Mouse (Mus musculus) left cerebral cortex, adult 9 months (tissue): ENCODE measurements around the gene Ubl4a.
"Not testable (repeated sequence)": the region's sequence is repeated elsewhere in the genome, so short reads cannot be mapped to it uniquely, and the experiment has no call there.

Experiments
- DNase-seq, 2 experiments: peaks; one replicate each; pipeline ENCODE4 v3.0.0; 2022; ENCODE audit warnings: low spot score in 2 of 2

Ubl4a gene

GRCm38 (mm10) chrX:74372888-74373549 is at the start of gene Ubl4a, which contains the start of gene Slc10a3:
TSS of gene Ubl4a (minus strand) at chrX:74373218.
TSS of gene Slc10a3 (minus strand) at chrX:74373349.
- DNase-seq = peak; percentile 69 to 82

- DNase-seq = peak; percentile 30 to 81
These were observed 40.4 kb upstream of the Ubl4a start for GRCm38 (mm10) chrX:74413377-74413776.

GRCm38 (mm10) chrX:74408340-74408739 is 35.3 kb upstream of the Ubl4a start:
- DNase-seq = no peak

GRCm38 (mm10) chrX:74400136-74400535 is 27.1 kb upstream of the Ubl4a start:
- no peak for DNase-seq

GRCm38 (mm10) chrX:74392535-74393443 is 19.8 kb upstream of the Ubl4a start, which contains the start of the genes Fam3a and Ikbkg:
TSS of gene Fam3a (minus strand) at chrX:74393272.
TSS of gene Ikbkg (plus strand) at chrX:74393290.
- peak; percentile 59 to 78 for DNase-seq

DNA sequence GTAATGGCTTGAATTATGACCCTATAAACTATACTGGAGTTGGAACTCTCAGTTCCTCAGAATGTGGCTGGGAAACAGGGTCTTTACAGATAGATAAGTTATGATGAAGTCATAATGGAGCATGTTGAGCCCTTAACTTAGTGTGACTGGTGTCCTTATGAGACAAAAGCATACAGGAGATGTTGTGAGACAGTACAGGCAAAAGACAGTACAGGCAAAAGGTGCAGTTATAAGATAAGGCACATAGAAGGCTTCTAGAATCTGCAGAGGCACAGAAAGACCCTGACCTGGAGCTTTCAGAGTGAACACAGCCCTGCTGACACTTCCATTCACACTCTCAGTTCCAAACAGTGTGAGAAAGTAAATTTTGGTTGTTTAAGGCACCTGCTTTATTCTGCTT is 15.1 kb upstream of the Ubl4a start:
- DNase-seq = no peak

DNA sequence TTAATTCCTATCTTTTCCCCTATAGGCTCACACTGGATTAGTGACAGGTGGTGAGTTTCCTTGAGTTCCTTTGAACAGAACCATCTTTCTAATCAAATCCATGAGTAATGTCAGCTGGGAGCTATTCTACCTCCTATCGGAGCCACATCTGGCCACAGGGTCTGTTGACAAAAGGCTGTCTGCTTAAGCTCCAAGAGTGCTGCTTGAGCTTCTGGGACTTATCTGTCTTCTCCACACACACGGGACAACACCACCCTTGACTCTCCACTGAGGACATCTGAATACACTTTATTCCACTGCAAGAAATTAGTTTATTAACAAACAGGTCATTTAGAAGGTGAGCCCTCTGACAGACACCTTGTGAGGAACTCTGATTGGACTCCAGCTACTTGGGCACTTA is 11.4 kb upstream of the Ubl4a start:
- DNase-seq = no peak

- peak in 1 of 2 experiments; percentile 42 for DNase-seq
These were observed 4.7 kb downstream of the Ubl4a start for GRCm38 (mm10) chrX:74368209-74368909.

DNA sequence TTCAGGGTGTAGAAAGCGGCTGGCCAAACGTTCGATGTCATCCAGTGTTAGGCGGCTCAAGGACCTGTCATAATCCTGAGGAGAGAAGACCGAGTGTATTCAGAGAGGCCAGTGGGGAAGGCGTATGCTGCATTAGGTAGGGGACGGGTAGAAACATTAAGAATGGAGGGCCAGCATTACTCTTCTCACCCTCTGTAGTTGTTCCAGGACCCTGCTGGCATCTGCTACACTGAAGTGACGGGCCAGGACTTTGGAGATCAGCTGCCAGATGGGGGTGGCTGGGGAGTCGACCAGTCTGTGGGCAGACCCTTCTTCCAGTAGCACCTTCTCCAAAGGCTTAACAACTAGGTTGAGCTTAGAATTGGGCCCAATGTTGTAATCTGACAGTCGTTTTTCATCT is 5.5 kb downstream of the Ubl4a start:
- DNase-seq = no peak

GRCm38 (mm10) chrX:74359171-74359570 is 13.8 kb downstream of the Ubl4a start:
- no peak for DNase-seq

DNA sequence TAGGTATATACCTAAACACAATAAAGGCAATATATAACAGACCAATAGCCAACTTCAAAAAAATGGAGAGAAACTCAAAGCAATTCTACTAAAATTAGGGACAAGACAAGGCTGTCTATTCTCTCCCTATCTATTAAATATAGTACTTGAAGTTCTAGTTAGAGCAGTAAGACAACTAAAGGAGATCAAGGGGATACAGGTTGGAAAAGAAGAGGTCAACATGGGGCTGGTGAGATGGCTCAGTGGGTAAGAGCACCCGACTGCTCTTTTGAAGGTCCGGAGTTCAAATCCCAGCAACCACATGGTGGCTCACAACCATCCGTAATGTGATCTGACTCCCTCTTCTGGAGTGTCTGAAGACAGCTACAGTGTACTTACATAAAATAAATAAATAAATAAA is 15.9 kb downstream of the Ubl4a start:
- not testable (repeated sequence) for DNase-seq

- peak in 1 of 2 experiments; percentile 79 for DNase-seq
These were observed 19.6 kb downstream of the Ubl4a start, which contains the start of gene Lage3 for GRCm38 (mm10) chrX:74353467-74353770. TSS of gene Lage3 (minus strand) at chrX:74353618.

GRCm38 (mm10) chrX:74352645-74353466 is 20.2 kb downstream of the Ubl4a start:
- DNase-seq = no peak

- DNase-seq = no peak
These were observed 42.7 kb downstream of the Ubl4a start for GRCm38 (mm10) chrX:74330166-74330930.

DNA sequence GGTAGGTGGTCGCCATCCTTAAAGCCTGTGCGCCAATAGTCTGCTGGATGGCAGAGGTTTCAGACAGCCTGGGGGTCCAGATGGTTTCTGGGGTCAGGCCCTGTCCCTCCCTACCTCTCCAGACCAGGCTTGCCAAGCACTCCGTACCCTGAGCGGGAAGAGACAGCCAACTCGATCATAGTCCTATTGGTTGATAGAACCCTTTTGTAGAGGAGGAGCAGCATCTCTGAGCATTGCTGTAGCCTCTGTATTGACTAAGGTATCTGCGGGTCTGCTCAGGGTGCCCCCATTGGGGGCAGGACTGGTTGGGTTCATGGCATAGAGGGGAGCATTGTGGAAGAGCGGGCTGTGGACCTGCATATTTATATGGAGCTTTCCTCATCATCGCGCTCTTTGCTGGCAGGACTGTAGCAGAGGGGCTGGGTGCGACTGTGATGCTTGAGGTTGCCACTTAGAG is 43.8 kb downstream of the Ubl4a start:
- DNase-seq = no peak

- peak in 1 of 2 experiments; percentile 40 for DNase-seq
These were observed 44.3 kb downstream of the Ubl4a start, which contains the start of gene Plxna3 for GRCm38 (mm10) chrX:74328725-74329161. TSS of gene Plxna3 (plus strand) at chrX:74329066.
